Mouse (Mus musculus): ENCODE results near the gene Brsk1.

GRCm38 (mm10) chr7:4725169-4725568 is 34.8 kb downstream of the Brsk1 start, which contains the start of gene Tmem150b:
- no peak for TF ChIP-seq CTCF (IDR thresholded peaks at IDR 0.05; ENCODE audit: low read depth, low read length)
- TF ChIP-seq GATA1 (IDR thresholded peaks at IDR 0.05; ENCODE audit: borderline replicate concordance, low read length): no peak

All from G1E (cell line).